Mouse (Mus musculus): ENCODE data around the gene Pitpnc1.

Pitpnc1 gene

DNA sequence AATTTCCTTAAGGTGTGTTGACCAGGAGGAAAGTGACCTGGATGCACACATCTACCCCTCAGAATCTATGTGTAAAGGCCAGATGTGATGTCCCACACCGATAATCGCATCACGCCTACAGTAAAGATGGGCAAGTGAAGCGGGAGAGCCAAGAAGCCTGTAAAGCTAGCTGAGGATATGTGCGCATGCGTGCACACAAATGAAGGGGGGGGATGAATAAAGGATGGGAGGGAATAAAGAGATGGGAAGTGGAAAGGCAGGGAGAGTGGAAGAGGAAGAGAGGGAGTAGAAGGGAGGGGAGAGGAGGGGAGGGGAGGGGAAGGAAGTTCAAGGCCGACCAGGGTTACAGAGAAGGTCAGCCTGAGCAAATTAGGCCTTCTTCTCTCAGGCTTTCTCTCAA, 61.6 kb downstream of the Pitpnc1 start:
- no peak for DNase-seq (ENCODE audit: low spot score)

DNA sequence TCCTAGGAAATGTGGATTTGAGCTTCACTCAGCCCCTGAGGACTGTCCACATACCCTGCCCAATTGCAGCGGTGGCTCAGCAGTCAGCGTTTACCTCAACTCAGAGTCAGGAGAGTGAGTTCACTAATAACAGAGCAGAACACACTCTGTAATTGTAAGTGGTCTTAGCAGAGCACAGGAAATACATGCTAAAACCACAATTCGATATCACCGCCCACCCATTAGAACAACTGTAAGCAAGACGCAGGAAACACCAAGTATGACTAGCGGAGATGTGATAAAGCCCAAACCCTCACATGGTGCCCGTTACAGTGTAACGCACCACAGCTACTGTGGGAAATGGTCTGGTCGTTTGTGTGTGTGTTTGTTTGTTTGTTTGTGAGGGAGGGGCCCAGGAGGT, 62.8 kb downstream of the Pitpnc1 start:
- no peak for DNase-seq (ENCODE audit: low spot score)

DNA sequence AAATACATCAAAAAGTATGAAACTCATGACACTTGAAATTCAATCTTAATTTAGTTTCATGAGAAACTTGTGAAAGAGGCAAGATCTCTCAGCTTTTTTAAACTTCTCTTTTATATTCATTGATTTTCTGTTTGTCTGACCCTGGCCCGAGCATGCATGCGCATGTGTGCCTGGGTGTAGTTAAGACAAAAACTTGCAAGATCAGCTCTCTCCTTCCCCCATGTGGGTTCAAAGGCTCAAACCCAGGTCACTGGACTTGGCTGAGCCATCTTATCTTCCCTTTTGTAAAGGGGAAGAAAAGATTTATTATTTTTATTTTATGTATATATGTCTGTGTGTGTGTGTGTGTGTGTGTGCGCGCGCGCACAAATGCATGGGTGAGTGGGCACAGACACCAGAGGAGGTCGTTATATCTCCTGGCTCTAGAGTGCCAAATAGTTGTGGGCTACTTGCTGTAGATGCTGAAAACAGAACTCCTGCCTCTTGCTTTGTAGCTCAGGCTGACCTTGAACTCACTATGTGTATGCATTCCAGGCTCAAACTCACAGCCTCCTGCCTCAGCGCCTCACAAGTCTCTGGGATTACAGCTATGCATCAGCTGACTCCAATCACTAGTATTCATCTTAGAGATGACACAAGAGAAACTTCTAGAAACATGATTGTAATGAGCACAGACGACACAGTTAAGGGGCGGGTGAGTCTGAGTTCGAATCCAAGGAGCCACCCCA, 64.7 kb downstream of the Pitpnc1 start:
- no peak for DNase-seq (ENCODE audit: low spot score)

DNA sequence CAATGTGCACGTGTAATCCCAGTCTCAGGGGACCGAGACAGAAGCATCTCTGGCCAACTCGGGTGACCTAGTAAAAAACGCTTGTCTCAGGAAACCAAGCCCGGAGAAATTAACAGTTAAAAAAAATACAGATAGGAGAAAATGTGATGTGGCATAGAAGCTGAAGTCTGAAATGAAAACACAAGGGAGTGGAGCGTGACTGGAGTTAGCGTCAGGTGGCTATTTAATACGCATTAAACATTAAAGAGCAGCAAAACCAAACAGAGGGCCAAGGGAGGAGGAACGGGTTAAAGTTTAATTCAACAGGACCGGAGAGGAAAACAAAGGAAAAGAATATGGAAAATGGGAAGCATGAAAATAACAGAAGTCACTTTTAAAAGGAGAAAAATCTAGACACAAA, 67.2 kb downstream of the Pitpnc1 start:
- DNase-seq (ENCODE audit: low spot score): no peak

GRCm38 (mm10) chr11:107401839-107402590, 68.5 kb downstream of the Pitpnc1 start:
- DNase-seq (ENCODE audit: low spot score): peak; percentile 4

- DNase-seq (ENCODE audit: low spot score): no peak
Observed at GRCm38 (mm10) chr11:107400826-107401225, 69.7 kb downstream of the Pitpnc1 start.

GRCm38 (mm10) chr11:107400005-107400404, 70.5 kb downstream of the Pitpnc1 start:
- no peak for DNase-seq (ENCODE audit: low spot score)

DNA sequence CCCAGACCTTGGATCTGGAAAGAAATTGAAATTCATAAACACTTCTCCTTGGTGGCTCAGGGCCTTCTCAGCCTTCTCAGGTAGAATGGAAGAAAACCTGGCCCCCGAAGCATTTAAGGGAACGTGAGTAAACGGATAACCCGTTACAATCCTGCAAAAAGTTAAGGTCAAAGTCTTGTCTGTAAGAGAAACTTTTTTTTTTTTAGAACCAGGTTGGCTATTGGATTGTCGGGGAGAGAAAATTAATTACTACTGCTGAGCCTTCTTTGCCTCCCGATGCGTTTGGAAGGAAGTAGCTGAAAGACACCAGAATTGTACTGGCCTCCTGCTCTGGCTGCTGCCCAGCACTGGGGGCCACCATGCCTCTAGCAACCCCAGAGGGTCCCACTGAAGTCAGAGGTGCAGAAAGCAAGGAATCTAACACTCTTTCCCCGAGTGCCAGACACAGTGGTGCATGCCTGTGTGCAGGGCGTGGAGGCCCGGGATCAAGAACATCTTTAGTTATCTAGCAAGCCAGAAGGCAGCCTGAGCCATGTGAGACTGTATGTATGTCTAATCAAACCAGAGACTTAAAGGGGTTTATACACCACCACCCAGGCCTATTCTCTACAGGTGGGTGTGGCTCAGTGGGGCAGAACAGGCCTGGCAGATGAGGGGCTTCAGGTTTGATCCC, 73.0 kb downstream of the Pitpnc1 start:
- no peak for DNase-seq (ENCODE audit: low spot score)

DNA sequence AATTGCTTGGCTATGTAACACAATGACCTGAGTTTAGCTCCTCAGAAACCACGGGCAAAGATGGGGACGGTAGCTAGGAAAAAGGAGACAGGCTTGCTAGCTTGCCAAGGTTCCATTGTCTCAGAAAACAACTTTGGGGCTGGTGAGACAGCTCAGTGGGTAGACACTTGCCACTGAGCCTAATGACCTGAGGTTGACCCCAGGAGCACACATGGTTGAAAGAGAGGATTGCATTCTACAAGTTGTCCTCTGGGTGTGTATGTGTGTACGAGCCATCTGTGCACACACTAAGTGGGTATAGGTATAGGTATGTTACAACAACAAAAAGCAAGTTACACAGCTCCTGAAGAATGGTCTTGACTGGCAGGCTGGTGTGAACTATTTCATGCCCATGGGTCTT, 76.3 kb downstream of the Pitpnc1 start:
- no peak for DNase-seq (ENCODE audit: low spot score)

DNA sequence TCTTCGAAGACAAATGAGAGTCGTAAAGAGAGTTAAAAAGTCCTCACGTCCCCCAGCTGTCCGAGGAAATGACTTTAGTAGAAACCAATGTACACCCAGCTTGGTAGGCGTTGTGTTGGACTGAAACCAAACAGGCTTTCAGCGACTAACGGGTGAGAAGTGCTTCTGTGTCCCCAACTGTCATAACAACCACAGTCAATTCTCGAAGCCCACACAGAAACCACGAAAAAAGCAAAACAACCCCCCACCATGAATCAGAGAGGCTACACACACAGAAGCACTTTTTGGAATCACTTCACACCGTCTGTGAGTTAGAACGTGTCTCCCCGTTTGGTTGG, 76.7 kb downstream of the Pitpnc1 start:
- DNase-seq (ENCODE audit: low spot score): no peak

GRCm38 (mm10) chr11:107393154-107393827, 77.2 kb downstream of the Pitpnc1 start:
- DNase-seq (ENCODE audit: low spot score): peak; percentile 10

GRCm38 (mm10) chr11:107390540-107390939, 80.0 kb downstream of the Pitpnc1 start:
- no peak for DNase-seq (ENCODE audit: low spot score)

DNA sequence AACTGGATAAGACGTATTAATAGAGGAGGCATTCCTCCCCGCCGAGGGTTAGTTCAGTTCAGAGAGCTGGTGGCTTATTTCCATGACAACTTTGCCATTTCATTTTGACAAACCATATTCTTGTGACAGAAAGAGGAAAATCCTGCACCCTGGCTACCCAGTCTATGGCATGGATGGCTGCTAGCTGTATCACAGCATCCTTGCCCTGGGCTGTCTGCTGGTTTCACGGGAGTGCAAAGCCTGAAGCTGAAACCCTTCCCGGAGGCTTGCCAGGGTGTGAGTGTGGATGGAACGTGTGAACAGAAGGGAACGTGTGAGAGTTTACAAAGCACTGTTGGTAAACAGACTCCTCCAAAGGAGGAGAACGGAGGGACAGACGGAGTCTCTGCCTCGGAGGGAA, 80.5 kb downstream of the Pitpnc1 start:
- no peak for DNase-seq (ENCODE audit: low spot score)

DNA sequence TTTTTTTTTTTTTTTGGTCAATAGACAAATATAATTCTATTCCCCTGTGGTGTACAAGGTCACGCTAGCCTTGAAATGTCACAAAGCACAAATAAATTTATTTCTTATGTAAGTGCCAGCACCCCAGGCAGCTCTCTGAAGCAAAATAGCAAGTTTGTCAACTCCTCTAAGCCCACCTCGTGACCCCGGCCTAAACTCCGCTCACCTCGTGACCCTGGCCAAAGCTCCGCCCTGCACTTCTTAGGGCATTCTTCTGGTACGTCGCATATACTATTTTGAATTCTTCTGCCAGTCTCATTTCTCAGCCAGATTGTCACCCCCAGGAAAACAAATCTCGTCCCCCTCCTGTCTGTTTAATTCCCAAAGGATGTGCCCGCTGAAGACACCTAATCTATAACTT, 84.0 kb downstream of the Pitpnc1 start:
- no peak for DNase-seq (ENCODE audit: low spot score)

GRCm38 (mm10) chr11:107385306-107385705, 85.2 kb downstream of the Pitpnc1 start:
- no peak for DNase-seq (ENCODE audit: low spot score)

GRCm38 (mm10) chr11:107383985-107384384, 86.5 kb downstream of the Pitpnc1 start:
- no peak for DNase-seq (ENCODE audit: low spot score)

DNA sequence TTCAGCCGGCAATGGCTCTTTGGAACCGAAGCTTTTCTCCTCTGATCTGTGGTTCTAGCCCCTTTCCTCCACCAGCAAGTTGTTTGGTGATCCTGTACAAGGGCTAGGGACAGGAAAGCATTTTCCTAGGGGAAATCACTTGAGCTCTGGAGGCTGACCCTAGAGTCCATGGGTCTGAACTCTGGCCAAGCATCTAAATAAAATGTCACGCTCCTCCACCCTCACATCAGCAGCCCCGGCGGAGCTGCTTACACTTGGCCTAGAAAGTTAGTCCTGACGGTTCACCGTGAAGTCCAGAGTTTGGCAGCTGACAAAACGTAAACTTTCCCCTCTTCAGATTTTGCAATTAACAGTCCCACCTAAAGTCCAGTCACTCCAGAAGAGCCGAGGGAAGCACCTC, 90.5 kb downstream of the Pitpnc1 start:
- DNase-seq (ENCODE audit: low spot score): peak; percentile 26

DNA sequence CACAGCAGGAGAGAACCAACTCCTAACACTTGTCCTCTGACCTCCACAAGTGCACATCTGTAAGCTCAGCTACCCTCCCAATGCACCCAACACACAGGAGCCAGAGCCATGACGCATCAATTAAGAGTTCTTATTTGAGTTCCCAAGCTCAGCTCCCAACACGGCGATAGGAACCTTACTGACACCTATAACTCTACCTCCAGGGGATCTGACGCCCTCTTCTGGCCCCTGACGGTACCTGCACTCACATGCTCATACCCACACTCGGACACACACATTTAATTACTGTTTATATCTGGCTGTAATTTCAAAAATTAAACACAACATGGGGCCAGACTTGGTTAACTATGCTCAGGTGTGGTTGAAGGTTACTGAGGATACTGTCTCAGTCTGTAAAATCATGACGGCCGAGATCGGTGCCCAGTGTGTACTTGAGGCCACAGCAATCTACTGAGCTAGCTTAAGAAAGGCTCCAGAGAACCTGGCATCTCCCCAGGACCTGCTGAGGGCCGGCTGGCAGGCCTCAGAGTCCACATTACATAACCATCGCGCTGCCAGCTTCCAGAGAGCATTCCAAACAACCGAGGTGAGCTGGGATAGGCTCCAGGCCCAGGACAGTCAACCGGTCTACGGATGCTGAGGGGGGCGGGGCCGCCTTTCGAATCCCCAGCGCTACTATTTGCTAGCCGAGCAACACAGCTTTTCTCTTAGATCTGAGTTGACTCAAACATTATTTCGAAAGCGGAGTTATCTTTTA, 91.2 kb downstream of the Pitpnc1 start:
- DNase-seq (ENCODE audit: low spot score): peak; percentile 71

DNA sequence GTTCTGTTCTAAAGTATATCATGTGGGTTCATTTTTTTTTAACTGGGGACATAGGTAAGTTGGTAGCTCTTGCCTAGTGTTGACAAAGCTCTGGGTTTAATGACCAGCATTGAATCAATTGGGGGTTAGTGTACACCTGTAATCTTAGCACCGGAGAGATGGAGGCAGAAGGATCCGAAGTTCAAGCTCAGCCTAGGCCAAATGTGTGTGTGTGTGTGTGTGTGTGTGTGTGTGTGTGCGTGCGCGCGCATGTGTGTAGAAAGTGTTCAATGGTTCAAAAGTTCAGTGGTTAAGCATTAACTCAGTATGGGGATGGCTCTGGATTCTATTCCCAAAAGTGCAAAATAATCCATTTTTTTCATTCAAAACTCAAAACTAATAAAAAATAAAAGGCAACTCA, 93.2 kb downstream of the Pitpnc1 start:
- no peak for DNase-seq (ENCODE audit: low spot score)

DNA sequence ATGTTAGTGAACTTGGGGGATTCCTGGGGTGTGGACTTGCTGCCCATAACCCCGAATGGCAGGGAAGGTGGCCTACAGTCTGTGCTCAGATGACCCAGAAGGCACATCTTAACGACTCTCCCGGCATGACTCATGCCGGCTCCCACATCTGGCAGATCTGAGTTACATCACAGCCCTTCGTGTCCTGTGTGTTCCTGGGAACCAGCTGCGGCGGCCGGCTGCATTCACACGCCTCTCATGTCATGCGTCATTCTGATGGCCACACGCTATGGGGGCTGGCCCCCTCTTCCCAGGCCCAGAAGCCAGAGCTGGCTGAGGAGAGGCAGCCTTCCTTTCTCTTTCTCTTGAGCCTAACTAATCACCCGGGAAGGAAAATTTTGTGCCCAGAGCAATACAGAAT, 94.2 kb downstream of the Pitpnc1 start:
- peak; percentile 54 for DNase-seq (ENCODE audit: low spot score)

DNA sequence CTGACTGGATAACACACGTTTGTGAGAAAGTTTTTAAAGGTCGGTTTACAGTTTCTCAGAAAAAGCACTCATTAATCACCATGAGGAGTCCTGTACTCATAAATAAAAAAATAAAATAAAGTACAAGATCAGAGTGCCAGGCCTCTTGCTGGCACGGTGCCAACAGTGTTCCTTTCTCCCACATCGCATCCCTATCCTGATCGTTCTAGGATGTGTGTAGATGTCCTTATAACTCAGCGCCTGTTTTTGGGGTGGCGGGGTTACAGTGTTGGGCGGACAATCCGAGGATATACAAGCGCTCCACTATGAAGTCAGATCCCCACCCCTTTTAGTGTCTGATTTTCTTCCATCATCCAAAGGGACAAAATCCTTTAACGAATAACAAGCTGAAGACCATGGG, 94.7 kb downstream of the Pitpnc1 start:
- no peak for DNase-seq (ENCODE audit: low spot score)

- no peak for DNase-seq (ENCODE audit: low spot score)
Observed at GRCm38 (mm10) chr11:107373569-107373968, 96.9 kb downstream of the Pitpnc1 start.

Data from adipocyte (in vitro differentiated cells).